Mouse (Mus musculus): ENCODE data around the gene Gars. TPM values are rescaled to one million over a fixed set of nuclear protein-coding genes. Genes with fewer than 3 reads are reported as not detected.

Gene Gars
- total and polyA plus RNA-seq, 3 experiments = 171 to 325 (median 225) TPM

- Histone ChIP-seq H3K27ac (ENCODE audit: control insufficient read depth, low read depth, low read length) (no peak overlapping the region; the same call in 1 of the 2 replicates), H3K79me2 (ENCODE audit: control insufficient read depth, insufficient read depth, low read length, poor library complexity) (peaks cover 60% of the 10 kb centered on the region), H3K9ac (ENCODE audit: control insufficient read depth, low read depth, low read length, poor library complexity, severe bottlenecking) (peak overlapping the region; percentile 93), H3K36me3 (ENCODE audit: control insufficient read depth in 1 of 2, insufficient read depth in 2 of 2, low read length in 2 of 2) (peaks cover 7 to 17% of the 10 kb centered on the region in 2 experiments), H3K4me1 (ENCODE audit: control insufficient read depth in 1 of 2, insufficient read depth in 2 of 2, low read length in 2 of 2) (peaks cover 4 to 9% of the 10 kb centered on the region in 2 experiments; a peak in 2 of 4 replicates), H3K4me3 (ENCODE audit: control insufficient read depth in 1 of 2, insufficient read depth in 1 of 2, low read depth in 2 of 2, low read length in 2 of 2) (peak overlapping the region; percentile 87 to 95), H3K27me3 (ENCODE audit: control insufficient read depth in 1 of 2, insufficient read depth in 2 of 2, low read length in 2 of 2) (no peaks in the 10 kb centered on the region), H3K9me3 (replicated peaks; ENCODE audit: insufficient read depth, low read length) (no peaks in the 10 kb centered on the region)
- peak; percentile 21 for DNase-seq (ENCODE audit: low read depth, low spot score)
- no peak for TF ChIP-seq UBTF (IDR thresholded peaks at IDR 0.05; ENCODE audit: borderline replicate concordance, insufficient read depth, low read depth, low read length)
- no peak for TF ChIP-seq SMC3 (IDR thresholded peaks at IDR 0.05; ENCODE audit: low read depth, low read length)
- no peak for TF ChIP-seq ELF1 (IDR thresholded peaks at IDR 0.05; ENCODE audit: low read depth, low read length)
- TF ChIP-seq NRF1 (IDR thresholded peaks at IDR 0.05; ENCODE audit: insufficient read depth, low read depth, low read length, poor library complexity, severe bottlenecking) = no peak
- no peak for TF ChIP-seq USF1 (IDR thresholded peaks at IDR 0.05; ENCODE audit: low read depth, low read length)
- TF ChIP-seq POLR2AphosphoS2 (IDR thresholded peaks at IDR 0.05; ENCODE audit: low read length) = no peak
- no peak for TF ChIP-seq KAT2A (conservative IDR thresholded peaks at IDR 0.05; ENCODE audit: low read depth, low read length)
Measured at GRCm38 (mm10) chr6:55039446-55039783, 1.6 kb downstream of the Gars start.

- Histone ChIP-seq H3K4me3 (ENCODE audit: control insufficient read depth in 1 of 2, insufficient read depth in 1 of 2, low read depth in 2 of 2, low read length in 2 of 2) (peak overlapping the region; percentile 15 to 87; a peak in 2 of 4 replicates), H3K79me2 (ENCODE audit: control insufficient read depth, insufficient read depth, low read length, poor library complexity) (peaks cover 67% of the 10 kb centered on the region), H3K36me3 (ENCODE audit: control insufficient read depth in 1 of 2, insufficient read depth in 2 of 2, low read length in 2 of 2) (peaks cover 7 to 17% of the 10 kb centered on the region in 2 experiments), H3K9me3 (replicated peaks; ENCODE audit: insufficient read depth, low read length) (no peaks in the 10 kb centered on the region), H3K9ac (ENCODE audit: control insufficient read depth, low read depth, low read length, poor library complexity, severe bottlenecking) (peak overlapping the region; percentile 43; the same call in 1 of the 2 replicates), H3K27ac (ENCODE audit: control insufficient read depth, low read depth, low read length) (no peak overlapping the region), H3K27me3 (ENCODE audit: control insufficient read depth in 1 of 2, insufficient read depth in 2 of 2, low read length in 2 of 2) (no peaks in the 10 kb centered on the region), H3K4me1 (ENCODE audit: control insufficient read depth in 1 of 2, insufficient read depth in 2 of 2, low read length in 2 of 2) (peaks cover 4 to 9% of the 10 kb centered on the region in 2 experiments; a peak in 2 of 4 replicates)
- DNase-seq (ENCODE audit: low read depth, low spot score) = no peak
- no peak for TF ChIP-seq MYC (IDR thresholded peaks at IDR 0.05; ENCODE audit: low read depth, low read length)
- no peak for TF ChIP-seq NRF1 (IDR thresholded peaks at IDR 0.05; ENCODE audit: insufficient read depth, low read depth, low read length, poor library complexity, severe bottlenecking)
- TF ChIP-seq RCOR1 (IDR thresholded peaks at IDR 0.05; ENCODE audit: low read depth, low read length) = no peak
- no peak for TF ChIP-seq HCFC1 (IDR thresholded peaks at IDR 0.05; ENCODE audit: low read depth, low read length)
- no peak for TF ChIP-seq SMC3 (IDR thresholded peaks at IDR 0.05; ENCODE audit: low read depth, low read length)
- TF ChIP-seq GABPA (IDR thresholded peaks at IDR 0.05; ENCODE audit: low read depth, low read length) = no peak
- TF ChIP-seq ETS1 (IDR thresholded peaks at IDR 0.05; ENCODE audit: low read depth, low read length) = no peak
- no peak for TF ChIP-seq MAFK (IDR thresholded peaks at IDR 0.05; ENCODE audit: borderline replicate concordance, low read depth, low read length)
- no peak for TF ChIP-seq JUND (IDR thresholded peaks at IDR 0.05; ENCODE audit: low read depth, low read length)
- TF ChIP-seq POLR2AphosphoS5 (IDR thresholded peaks at IDR 0.05; ENCODE audit: borderline replicate concordance, low read depth, low read length) = no peak
- TF ChIP-seq BHLHE40 (IDR thresholded peaks at IDR 0.05; ENCODE audit: borderline replicate concordance, low read depth, low read length) = no peak
- no peak for TF ChIP-seq ZNF384 (IDR thresholded peaks at IDR 0.05; ENCODE audit: low read depth, low read length)
- no peak for TF ChIP-seq GATA1 (IDR thresholded peaks at IDR 0.05; ENCODE audit: low read depth, low read length)
Measured at GRCm38 (mm10) chr6:55040031-55040430, 2.2 kb downstream of the Gars start.

Measured in MEL (cell line).